Mouse (Mus musculus) adipocyte (in vitro differentiated cells): ENCODE measurements around the gene Olfr566.

Source experiments
- DNase-seq: peaks from one replicate; pipeline ENCODE4 v3.0.0-alpha.2; 2016; ENCODE audit warnings: low spot score

Olfr566 gene

DNA sequence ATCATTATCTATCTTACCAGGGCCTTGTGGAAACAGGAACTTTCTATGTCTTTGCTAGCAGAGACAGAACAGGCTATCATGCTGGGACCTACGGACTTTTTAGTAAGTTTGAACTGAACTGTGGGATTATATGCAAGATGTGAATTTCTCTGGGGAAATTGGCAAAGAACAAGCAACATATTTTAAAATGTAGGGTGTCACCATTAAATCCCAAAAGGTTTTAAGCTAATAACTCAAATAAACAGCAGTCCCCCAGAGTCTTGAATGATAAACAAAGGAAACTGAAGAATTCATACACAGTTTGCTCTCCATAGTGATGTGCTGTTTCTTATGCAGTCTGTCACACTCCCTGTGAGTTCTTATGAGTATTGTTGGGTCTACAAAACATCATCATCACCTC lies at the start of gene Olfr566:
Gene Olfr566 (minus strand): TSS at position 101 of the 400 bp plus-strand sequence.
- DNase-seq, result no peak

DNA sequence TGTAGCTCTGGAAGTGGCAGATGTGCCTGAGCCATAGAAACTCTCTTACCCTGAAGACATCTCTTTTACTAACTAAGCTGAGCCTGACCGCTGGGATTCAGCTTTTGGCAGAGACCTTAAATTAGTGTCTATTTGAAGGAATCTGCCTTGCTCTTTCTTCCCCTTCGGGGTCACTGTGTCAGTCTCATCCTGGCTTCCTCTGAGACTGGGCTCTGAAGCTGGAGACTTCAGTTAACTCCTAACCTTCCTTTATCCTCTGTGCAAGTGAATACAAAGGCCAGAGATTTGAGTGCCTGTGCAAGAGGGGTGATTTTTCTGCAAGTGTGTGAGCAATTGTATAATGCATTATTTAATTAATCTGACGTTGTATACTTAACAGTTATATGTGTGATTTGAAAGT lies 32.2 kb upstream of the Olfr566 start, which contains the start of gene Olfr569:
Gene Olfr569 (minus strand): TSS at position 101 of the 400 bp plus-strand sequence.
- DNase-seq, result no peak

DNA sequence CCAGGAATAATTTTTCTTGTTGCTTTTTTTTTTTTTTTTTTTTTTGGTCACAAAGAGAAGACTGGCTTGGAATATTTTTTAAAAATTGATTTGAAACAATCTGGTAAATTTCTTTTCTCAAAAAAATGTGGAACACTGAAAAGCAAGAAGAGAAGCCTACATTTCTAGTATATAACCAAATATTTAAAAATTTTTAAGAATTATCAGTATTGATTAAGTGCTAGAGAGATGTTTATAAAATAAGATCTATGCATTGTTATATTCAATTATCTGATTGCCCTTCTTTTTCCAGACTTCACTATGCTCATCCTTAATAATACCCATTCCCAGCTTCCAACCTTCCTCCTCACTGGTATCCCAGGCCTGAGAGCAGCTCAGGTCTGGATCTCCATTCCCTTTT lies 18.3 kb upstream of the Olfr566 start, which contains the start of gene Olfr568:
Gene Olfr568 (plus strand): TSS at position 301 of the 400 bp plus-strand sequence.
- no peak for DNase-seq

DNA sequence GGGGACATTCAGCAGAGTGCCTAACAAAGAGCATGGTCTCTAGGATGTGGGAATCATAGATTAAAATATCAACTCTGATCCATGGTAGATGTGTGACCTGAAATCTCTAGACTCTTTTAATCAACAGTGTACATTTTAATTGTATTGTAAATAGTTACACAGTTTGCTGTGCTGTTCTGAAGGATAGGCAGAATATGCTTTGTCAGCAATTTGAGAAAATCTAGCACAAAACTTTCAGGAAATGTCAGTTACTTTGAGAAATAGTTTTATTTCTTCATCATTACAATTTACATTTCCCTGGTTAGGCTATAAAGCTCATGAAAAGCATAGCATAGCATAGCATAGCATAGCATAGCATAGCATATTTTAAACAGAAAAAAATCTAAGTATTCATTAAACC lies 2.8 kb downstream of the Olfr566 start:
- no peak for DNase-seq
